Mouse (Mus musculus): Measurements from ENCODE around the gene Abca7. TPM values are rescaled to one million over a fixed set of nuclear protein-coding genes. Genes with fewer than 3 reads are reported as not detected.
"Not testable (repeated sequence)": the region's sequence is repeated elsewhere in the genome, so short reads cannot be mapped to it uniquely, and the experiment has no call there.

Gene Abca7
- total and polyA plus RNA-seq, 3 experiments = 12.1 to 35.9 (median 21.6) TPM

DNA sequence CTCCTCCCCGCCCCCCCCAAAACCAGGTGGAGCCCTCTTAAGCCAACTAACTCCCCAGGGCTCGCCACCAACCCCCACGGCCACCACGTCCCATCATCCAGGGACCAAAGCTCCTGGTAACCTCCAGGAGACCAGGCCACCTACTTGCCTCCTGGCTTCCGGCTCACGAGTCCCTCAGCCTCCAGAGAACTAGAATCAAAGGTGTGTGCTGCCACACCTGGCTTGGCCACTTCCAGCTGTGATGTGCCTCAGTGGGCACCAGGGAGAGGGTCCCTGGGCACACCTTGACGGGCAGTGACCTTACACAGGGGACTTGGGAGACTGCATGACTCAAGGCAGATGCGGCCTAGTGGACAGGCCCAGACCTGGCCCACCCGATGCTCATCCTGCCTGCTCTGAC is 40.6 kb upstream of the Abca7 start:
- Histone ChIP-seq H3K27me3 (ENCODE audit: insufficient read depth, low read length) (peaks cover 7% of the 10 kb centered on the region; the same call in 1 of the 2 replicates), H3K36me3 (replicated peaks) (peaks cover 37% of the 10 kb centered on the region), H3K9me3 (replicated peaks) (no peaks in the 10 kb centered on the region), H3K4me3 (ENCODE audit: low read depth, low read length) (no peak overlapping the region), H3K4me1 (ENCODE audit: insufficient read depth, low read depth, low read length) (peaks cover 23% of the 10 kb centered on the region)
- TF ChIP-seq POLR2AphosphoS5 (IDR thresholded peaks at IDR 0.05; ENCODE audit: insufficient replicate concordance, low read depth, low read length) = no peak
- no peak for TF ChIP-seq GATA2 (IDR thresholded peaks at IDR 0.05; ENCODE audit: borderline replicate concordance, low read depth, low read length)
- no peak for TF ChIP-seq GATA1 (IDR thresholded peaks at IDR 0.05; ENCODE audit: borderline replicate concordance, low read length)
- no peak for TF ChIP-seq TAL1 (conservative IDR thresholded peaks at IDR 0.05; ENCODE audit: low read depth, low read length)
- no peak for TF ChIP-seq CTCF (IDR thresholded peaks at IDR 0.05; ENCODE audit: low read depth, low read length)
- DNase-seq (ENCODE audit: low spot score) (no peak), ATAC-seq (ENCODE audit: extremely low read depth, insufficient number of reproducible peaks, low FRiP score, poor library complexity, severe bottlenecking) (no peak)

DNA sequence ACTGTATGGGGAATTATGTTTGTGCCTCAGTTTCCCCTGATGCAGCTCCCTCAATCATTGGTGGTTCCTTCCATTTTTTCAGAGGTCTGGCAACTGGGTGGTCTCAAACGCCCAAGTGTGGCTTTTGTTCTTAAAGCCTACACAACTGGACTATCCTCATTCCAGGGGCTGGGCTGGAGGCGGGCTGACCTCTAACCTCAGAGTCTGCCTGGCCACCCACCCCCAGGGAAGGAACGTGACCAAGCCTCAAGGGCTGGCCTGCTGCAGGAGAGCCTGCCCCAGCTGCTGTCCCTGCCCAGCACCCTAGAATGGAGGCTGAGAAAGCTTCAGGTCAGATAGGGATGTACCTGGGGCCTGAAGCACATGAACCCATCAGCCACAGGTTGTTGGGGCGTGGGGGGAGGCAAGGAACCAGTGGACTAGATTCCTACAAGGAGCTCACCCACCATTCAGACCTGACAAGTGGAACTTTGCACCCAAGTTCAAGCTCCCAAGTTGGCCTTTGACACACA is 39.6 kb upstream of the Abca7 start:
- peaks cover 37% of the 10 kb centered on the region for H3K36me3 ChIP-seq (replicated peaks)
- peaks cover 33% of the 10 kb centered on the region for H3K4me1 ChIP-seq (ENCODE audit: insufficient read depth, low read depth, low read length)
- ATAC-seq (ENCODE audit: extremely low read depth, insufficient number of reproducible peaks, low FRiP score, poor library complexity, severe bottlenecking) (no peak), DNase-seq (ENCODE audit: low spot score) (no peak)
- TF ChIP-seq POLR2AphosphoS5 (IDR thresholded peaks at IDR 0.05; ENCODE audit: insufficient replicate concordance, low read depth, low read length) = no peak
- H3K9me3 ChIP-seq (replicated peaks) = no peaks in the 10 kb centered on the region
- H3K4me3 ChIP-seq (ENCODE audit: low read depth, low read length) = no peak overlapping the region
- H3K27me3 ChIP-seq (ENCODE audit: insufficient read depth, low read length) = peaks cover 7% of the 10 kb centered on the region; the same call in 1 of the 2 replicates

DNA sequence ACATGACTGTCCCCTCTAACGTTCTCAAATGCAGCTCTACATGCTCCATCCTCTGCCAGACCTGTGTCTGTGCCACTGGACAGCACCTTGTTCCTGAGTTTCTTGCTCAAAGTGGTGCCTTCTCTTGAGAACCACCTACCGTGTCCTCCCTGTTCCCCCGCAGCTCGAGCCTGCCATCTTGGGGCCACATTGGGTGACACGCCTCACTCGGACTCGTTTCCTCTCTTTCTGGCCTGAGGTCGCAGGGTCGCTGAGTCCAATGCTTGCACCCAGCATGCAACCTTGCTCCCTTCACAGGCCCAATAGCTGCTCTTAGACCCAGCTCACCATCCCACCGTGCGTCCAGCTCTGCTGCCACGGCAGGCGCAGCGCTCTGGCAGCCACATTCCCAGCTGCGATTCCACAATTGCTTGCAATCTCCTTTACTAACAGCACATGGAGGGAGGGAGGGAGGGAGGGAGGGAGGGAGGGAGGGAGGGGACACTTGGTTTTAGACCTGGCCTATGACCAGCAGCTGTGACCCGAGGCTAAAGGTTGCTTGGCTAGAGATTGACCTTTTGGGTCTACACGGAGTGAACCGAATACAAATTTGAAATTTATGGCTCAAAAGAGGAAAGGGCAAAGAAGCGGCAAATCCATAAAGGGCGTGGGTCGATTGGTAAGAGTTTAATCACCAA is 38.0 kb upstream of the Abca7 start:
- Histone ChIP-seq H3K9me3 (replicated peaks) (no peaks in the 10 kb centered on the region), H3K4me3 (ENCODE audit: low read depth, low read length) (peak overlapping the region; percentile 62; the same call in 1 of the 2 replicates), H3K27me3 (ENCODE audit: insufficient read depth, low read length) (peaks cover 7% of the 10 kb centered on the region; the same call in 1 of the 2 replicates), H3K4me1 (ENCODE audit: insufficient read depth, low read depth, low read length) (peaks cover 45% of the 10 kb centered on the region), H3K36me3 (replicated peaks) (peaks cover 39% of the 10 kb centered on the region)
- peak; percentile 71 for DNase-seq (ENCODE audit: low spot score)
- ATAC-seq (ENCODE audit: extremely low read depth, insufficient number of reproducible peaks, low FRiP score, poor library complexity, severe bottlenecking) = 0 out of 2 replicates have a peak, but pooled peaks have one; percentile 10
- TF ChIP-seq GATA1 (IDR thresholded peaks at IDR 0.05; ENCODE audit: borderline replicate concordance, low read length) (no peak), POLR2AphosphoS5 (IDR thresholded peaks at IDR 0.05; ENCODE audit: insufficient replicate concordance, low read depth, low read length) (no peak), CTCF (IDR thresholded peaks at IDR 0.05; ENCODE audit: low read depth, low read length) (peak; percentile 88)

DNA sequence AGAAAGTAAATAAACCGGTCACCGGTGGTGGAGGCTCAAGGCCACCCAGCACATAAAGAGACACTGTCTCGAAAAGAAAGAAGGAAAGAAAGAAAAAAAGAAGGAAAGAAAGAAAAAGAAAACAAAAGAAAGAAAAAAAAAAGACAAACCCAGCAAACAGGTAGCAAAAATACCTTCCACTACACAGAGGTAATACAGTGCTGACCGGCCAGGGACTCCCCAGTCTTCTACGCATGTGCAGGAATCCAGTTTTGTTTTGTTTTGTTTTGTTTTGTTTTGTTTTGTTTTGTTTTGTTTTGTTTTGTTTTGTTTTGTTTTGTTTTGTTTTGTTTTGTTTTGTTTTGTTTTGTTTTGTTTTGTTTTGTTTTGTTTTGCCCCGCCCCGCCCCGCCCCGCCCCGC is 36.9 kb upstream of the Abca7 start:
- not testable (repeated sequence) for H3K27me3 ChIP-seq (ENCODE audit: insufficient read depth, low read length); H3K9me3 ChIP-seq (replicated peaks); DNase-seq (ENCODE audit: low spot score); ATAC-seq (ENCODE audit: extremely low read depth, insufficient number of reproducible peaks, low FRiP score, poor library complexity, severe bottlenecking)
- H3K4me1 ChIP-seq (ENCODE audit: insufficient read depth, low read depth, low read length) = peaks cover 44% of the 10 kb centered on the region
- peak overlapping the region; percentile 59; the same call in 1 of the 2 replicates for H3K4me3 ChIP-seq (ENCODE audit: low read depth, low read length)
- H3K36me3 ChIP-seq (replicated peaks) = peaks cover 41% of the 10 kb centered on the region

DNA sequence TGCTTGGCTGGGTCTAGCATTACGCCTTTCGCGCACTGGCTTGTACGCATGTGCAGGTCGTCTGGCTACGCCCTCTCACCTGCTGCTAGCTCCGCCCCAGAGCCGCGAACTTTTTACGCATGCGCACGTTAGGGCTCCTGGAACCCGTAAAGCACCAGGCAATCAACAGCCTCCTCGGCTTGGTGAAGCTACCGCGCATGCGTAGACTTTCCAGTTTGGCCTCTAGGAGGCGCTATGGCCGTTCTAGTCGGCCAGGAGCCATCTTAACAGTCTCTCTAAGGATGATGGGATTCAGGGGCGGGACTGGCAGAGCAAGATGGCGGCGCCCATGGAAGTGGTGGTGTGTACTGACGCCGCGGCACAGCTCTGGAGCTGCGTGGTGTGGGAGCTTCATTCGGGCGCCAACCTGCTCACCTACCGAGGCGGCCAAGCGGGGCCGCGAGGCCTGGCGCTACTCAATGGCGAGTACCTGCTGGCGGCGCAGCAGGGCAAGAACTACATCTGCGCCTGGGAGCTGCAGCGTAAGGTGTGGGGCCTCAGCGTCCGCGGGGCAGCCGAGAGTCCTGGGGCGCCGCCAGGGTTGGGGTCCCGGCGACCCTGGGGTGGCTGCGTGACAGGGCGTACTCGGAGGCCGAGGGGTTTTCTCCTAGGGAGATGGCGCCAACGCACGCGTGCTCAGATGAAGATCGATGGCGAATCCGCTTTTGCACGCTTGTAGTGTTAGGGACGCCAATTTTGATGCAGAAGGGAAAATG is 36.3 kb upstream of the Abca7 start, which contains the start of gene Wdr18:
Gene Wdr18, plus strand, starts transcription at position 306 of the 755 bp plus-strand sequence.
- Histone ChIP-seq H3K4me3 (ENCODE audit: low read depth, low read length) (peak within 1 kb of the TSS; percentile 96), H3K36me3 (replicated peaks) (peaks cover 47% of the 10 kb centered on the region), H3K9me3 (replicated peaks) (no peaks in the 10 kb centered on the region), H3K27me3 (ENCODE audit: insufficient read depth, low read length) (peaks cover 7% of the 10 kb centered on the region; the same call in 1 of the 2 replicates), H3K4me1 (ENCODE audit: insufficient read depth, low read depth, low read length) (peaks cover 50% of the 10 kb centered on the region)
- DNase-seq (ENCODE audit: low spot score) (peak; percentile 94), ATAC-seq (ENCODE audit: extremely low read depth, insufficient number of reproducible peaks, low FRiP score, poor library complexity, severe bottlenecking) (peak; percentile 93)
- no peak for TF ChIP-seq GATA1 (IDR thresholded peaks at IDR 0.05; ENCODE audit: borderline replicate concordance, low read length)
- TF ChIP-seq TAL1 (conservative IDR thresholded peaks at IDR 0.05; ENCODE audit: low read depth, low read length) = no peak
- no peak for TF ChIP-seq POLR2AphosphoS5 (IDR thresholded peaks at IDR 0.05; ENCODE audit: insufficient replicate concordance, low read depth, low read length)
- no peak for TF ChIP-seq GATA2 (IDR thresholded peaks at IDR 0.05; ENCODE audit: borderline replicate concordance, low read depth, low read length)
- TF ChIP-seq CTCF (IDR thresholded peaks at IDR 0.05; ENCODE audit: low read depth, low read length) = peak; percentile 79

DNA sequence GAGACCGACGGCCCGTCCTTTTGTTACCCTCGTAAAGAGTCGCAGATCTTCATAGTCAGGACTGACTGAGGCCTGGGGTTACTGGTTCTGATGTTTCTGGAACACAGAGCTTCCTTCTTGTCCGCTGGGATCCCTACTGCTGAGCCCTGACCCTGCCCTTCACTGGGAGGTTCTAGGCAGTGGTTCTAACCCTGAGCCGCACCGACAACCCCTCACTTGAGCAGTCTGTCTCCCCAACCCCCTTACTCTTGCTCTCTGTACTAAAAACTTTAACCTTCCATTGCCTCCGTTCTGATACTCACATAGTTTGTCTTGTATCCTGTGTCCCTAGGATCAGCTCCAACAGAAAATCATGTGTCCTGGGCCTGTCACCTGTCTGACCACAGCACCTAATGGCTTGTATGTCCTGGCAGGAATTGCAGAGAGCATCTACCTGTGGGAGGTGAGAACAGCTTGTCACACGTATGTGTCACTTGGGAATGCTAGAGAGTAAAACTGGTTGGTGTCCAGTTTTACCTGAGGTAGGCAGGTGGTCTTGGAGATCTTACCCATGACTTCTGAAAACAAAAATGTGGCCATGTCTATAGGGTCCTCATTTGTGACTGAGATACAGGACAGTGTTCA is 35.5 kb upstream of the Abca7 start:
- Histone ChIP-seq H3K4me1 (ENCODE audit: insufficient read depth, low read depth, low read length) (peaks cover 53% of the 10 kb centered on the region), H3K4me3 (ENCODE audit: low read depth, low read length) (peak overlapping the region; percentile 96), H3K9me3 (replicated peaks) (no peaks in the 10 kb centered on the region), H3K36me3 (replicated peaks) (peaks cover 52% of the 10 kb centered on the region), H3K27me3 (ENCODE audit: insufficient read depth, low read length) (peaks cover 5% of the 10 kb centered on the region; the same call in 1 of the 2 replicates)
- TF ChIP-seq GATA2 (IDR thresholded peaks at IDR 0.05; ENCODE audit: borderline replicate concordance, low read depth, low read length) (no peak), TAL1 (conservative IDR thresholded peaks at IDR 0.05; ENCODE audit: low read depth, low read length) (no peak), CTCF (IDR thresholded peaks at IDR 0.05; ENCODE audit: low read depth, low read length) (no peak), GATA1 (IDR thresholded peaks at IDR 0.05; ENCODE audit: borderline replicate concordance, low read length) (no peak), POLR2AphosphoS5 (IDR thresholded peaks at IDR 0.05; ENCODE audit: insufficient replicate concordance, low read depth, low read length) (no peak)
- DNase-seq (ENCODE audit: low spot score) (no peak), ATAC-seq (ENCODE audit: extremely low read depth, insufficient number of reproducible peaks, low FRiP score, poor library complexity, severe bottlenecking) (no peak)

Measured in G1E (cell line).